Mouse (Mus musculus): ENCODE results near the gene Ccdc175.

DNA sequence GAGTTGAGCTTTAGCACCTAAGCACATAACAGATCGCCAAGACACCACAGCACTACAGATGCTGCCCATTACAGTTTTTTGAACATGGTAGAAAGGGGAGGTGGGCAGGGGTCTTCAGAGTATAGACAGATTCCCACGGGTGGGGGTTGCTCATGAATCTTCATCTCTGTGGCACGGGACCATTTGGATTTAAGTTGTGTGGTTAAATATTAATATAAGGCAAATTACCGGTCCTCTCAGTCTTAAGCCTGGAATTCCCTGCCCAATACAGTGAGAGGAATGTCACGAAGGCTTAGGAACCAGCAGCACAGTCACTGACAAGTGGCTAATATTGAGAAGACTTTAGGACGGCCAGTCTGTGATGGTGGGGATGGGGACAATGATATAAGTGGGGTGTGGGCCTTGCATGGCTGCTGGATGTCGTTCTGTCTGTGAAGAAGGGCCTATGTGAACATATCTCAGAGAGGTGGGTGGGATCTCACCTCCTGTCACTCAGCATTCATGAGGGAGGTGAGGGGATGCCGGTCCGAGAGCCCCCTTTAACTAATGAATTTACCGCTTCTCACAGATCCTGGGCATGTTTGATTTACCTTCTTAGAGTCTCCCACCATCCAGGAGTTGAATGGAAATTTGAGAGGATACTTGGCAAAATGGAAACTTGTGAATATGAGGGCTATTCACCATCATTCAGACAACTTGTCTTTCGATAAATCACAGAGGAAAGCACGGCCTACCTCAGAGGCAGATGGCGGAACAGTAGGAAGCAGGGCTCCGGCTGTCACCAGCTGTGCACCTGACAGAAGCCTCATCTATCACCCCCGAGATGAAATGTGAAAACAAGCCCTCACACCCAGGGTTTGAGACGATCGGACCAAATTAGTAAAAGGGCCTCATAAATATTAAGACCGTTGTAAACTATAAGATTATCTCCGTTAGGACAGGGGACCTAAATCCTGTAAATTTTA is 48.3 kb upstream of the Ccdc175 start:
- TF ChIP-seq MAZ (IDR thresholded peaks at IDR 0.05; ENCODE audit: low read depth, low read length) (no peak), HCFC1 (IDR thresholded peaks at IDR 0.05; ENCODE audit: low read depth, low read length) (no peak), CTCF (conservative IDR thresholded peaks at IDR 0.05 in 1 of 2, IDR thresholded peaks at IDR 0.05 in 1 of 2; ENCODE audit: low read depth in 2 of 2, low read length in 2 of 2) (no peak), MYC (IDR thresholded peaks at IDR 0.05; ENCODE audit: low read depth, low read length) (no peak), RCOR1 (conservative IDR thresholded peaks at IDR 0.05; ENCODE audit: low read depth, low read length) (no peak), USF1 (IDR thresholded peaks at IDR 0.05; ENCODE audit: low read depth, low read length) (no peak), IRF4 (IDR thresholded peaks at IDR 0.05; ENCODE audit: low read depth, low read length) (no peak), ZNF384 (IDR thresholded peaks at IDR 0.05; ENCODE audit: low read depth, low read length) (no peak), POLR2A (IDR thresholded peaks at IDR 0.05; ENCODE audit: low read depth, low read length) (no peak), E2F4 (IDR thresholded peaks at IDR 0.05; ENCODE audit: insufficient replicate concordance, low read depth, low read length) (no peak), POLR2AphosphoS2 (IDR thresholded peaks at IDR 0.05; ENCODE audit: low read depth, low read length) (no peak), EP300 (IDR thresholded peaks at IDR 0.05; ENCODE audit: low read length) (no peak)

All from CH12.LX (cell line).